Mouse (Mus musculus) heart, postnatal 0 days (tissue): ENCODE results near the gene Polr3h.

ENCODE experiments used
- CTCF ChIP-seq: IDR thresholded peaks from 2 replicates; pipeline ENCODE4 v1.5.1; 2016; ENCODE audit warnings: antibody characterized with exemption, control low read depth, low read depth
- EP300 ChIP-seq: IDR thresholded peaks from 2 replicates; pipeline ENCODE4 v1.6.1; 2016; ENCODE audit warnings: antibody characterized with exemption, low read depth

GRCm38 (mm10) chr15:81882348-81882747 is 43.7 kb downstream of the Polr3h start:
- TF ChIP-seq CTCF (no peak), EP300 (no peak)
